Mouse (Mus musculus) olfactory bulb, adult 2 months (tissue): ENCODE measurements around the gene Ndufa6. TPM values are rescaled to one million over a fixed set of nuclear protein-coding genes. Genes with fewer than 3 reads are reported as not detected.

ENCODE experiments used
- H3K27ac ChIP-seq: fragments of 200-500 bp; 2 replicates; pipeline ENCODE4 v1.5.1; 2012; ENCODE audit warnings: low read depth, low read length; ENCODE audit not compliant: insufficient read depth
- H3K4me1 ChIP-seq: fragments of 200-500 bp; 2 replicates; pipeline ENCODE4 v1.6.1; 2012; ENCODE audit warnings: low read length; ENCODE audit not compliant: control insufficient read depth, insufficient read depth
- H3K4me3 ChIP-seq: fragments of 200-500 bp; 2 replicates; pipeline ENCODE4 v1.5.1; 2012; ENCODE audit warnings: mild to moderate bottlenecking, low read depth, low read length, moderate library complexity; ENCODE audit not compliant: insufficient read depth
- CTCF ChIP-seq: fragments of 200-500 bp; IDR thresholded peaks from 2 replicates; pipeline ENCODE4 v1.5.1; 2012; ENCODE audit warnings: low read depth, mild to moderate bottlenecking, low read length, moderate library complexity; ENCODE audit not compliant: insufficient read depth
- POLR2A ChIP-seq: fragments of 200-500 bp; IDR thresholded peaks from 2 replicates; pipeline ENCODE4 v1.6.1; 2012; ENCODE audit warnings: mild to moderate bottlenecking, low read depth, low read length, moderate library complexity; ENCODE audit not compliant: insufficient read depth
- WGBS: fragments of 180-500 bp; shearing (Covaris S2); methylation state at CpG from one replicate; pipeline ENCODE4 v1.1.7; 2018; 5-methylcytosine and 5-hydroxymethylcytosine counted together
- polyA plus RNA-seq: library from polyadenylated mRNA; stranded (reverse); fragments of >200 nt; gene quantifications from 2 replicates; pipeline ENCODE4 v1.2.4, GENCODE M21; 2012; ENCODE audit warnings: low replicate concordance; ENCODE audit not compliant: missing spikeins, insufficient read depth, insufficient read length

Gene Ndufa6
- polyA plus RNA-seq, 1 experiment: not detected

DNA sequence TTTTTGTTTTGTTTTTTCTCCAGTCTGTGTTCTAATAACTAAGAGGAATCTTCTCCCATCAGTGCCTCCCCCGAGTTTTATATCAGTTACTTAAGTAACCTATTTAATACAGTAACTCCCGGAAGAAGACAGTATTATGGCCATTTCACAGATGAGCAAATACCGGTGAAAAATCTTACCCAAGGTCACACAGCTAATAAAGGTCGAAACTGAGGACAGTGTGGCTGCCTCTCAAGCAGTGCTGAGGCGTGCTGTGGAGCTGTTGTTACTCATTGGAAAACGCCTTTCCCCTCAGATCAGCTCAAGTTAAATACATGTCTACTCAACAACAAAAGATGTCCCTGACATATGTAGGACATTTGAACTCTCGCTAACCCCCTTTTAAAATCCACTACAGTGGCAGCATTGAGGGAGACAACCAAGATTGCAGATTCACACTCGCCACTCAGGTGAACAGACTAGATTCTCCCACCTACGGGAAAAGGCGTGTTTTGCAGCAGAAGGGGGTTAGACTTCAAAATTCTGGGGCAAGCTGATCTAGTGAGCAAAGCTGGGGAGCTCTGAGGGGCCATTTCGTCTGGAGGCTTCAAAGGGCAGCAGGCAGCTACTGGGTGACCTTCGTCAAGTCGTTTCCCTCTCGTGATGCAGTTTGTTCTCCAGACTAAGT, 911 bp downstream of the Ndufa6 start:
- H3K27ac ChIP-seq: peak overlapping the region; percentile 92
- no peak for TF ChIP-seq CTCF
- H3K4me3 ChIP-seq: peak overlapping the region; percentile 94
- 14% methylated on average over 14 of the region's 14 CpGs for WGBS
- H3K4me1 ChIP-seq: peaks cover 16% of the 10 kb centered on the region

DNA sequence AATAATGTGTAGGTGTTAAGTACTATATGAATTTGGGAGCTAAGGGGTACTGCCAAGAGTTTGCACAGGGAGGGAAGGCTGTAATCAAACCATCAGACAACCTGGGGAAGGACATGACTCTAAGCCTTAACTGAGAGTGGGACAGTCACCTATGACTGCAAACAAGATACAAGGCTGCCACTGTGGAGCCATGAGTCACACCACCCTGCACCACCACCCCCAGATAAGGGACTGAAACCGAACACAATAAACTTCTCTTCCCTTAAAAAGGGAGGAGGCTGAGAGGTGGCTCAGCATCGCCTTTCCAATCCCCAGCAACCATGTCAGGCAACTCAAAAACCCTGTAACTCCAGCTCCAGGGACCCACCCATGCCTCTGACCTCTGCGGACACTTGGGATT, 2.6 kb downstream of the Ndufa6 start:
- H3K4me1 ChIP-seq: peaks cover 27% of the 10 kb centered on the region
- no peak overlapping the region for H3K4me3 ChIP-seq
- TF ChIP-seq CTCF: no peak
- TF ChIP-seq POLR2A: no peak
- WGBS: 38% methylated on average over 3 of the region's 3 CpGs
- H3K27ac ChIP-seq: no peak overlapping the region

DNA sequence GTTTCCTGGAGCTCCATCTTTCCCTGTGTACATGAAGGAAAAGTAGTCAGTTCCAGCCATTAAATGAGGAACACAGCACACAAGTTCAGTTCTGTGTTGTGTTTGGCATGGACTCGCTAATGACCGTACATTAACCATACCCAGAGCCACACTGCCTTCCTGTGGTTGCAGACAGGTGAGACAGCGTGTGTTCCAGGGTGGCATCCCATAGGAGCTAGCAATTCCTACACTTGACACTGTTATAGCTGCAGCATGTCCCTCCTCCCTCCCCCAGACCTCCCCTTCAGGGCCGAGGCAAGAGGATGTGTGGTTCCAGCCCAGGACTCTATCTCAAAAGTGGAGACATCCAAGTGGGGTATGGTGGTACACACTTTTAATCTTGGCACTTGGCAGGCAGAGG, 3.8 kb downstream of the Ndufa6 start:
- TF ChIP-seq CTCF: no peak
- TF ChIP-seq POLR2A: no peak
- H3K27ac ChIP-seq: no peak overlapping the region
- H3K4me3 ChIP-seq: no peak overlapping the region
- H3K4me1 ChIP-seq: peaks cover 27% of the 10 kb centered on the region
- WGBS: 84% methylated on average over 4 of the region's 4 CpGs

DNA sequence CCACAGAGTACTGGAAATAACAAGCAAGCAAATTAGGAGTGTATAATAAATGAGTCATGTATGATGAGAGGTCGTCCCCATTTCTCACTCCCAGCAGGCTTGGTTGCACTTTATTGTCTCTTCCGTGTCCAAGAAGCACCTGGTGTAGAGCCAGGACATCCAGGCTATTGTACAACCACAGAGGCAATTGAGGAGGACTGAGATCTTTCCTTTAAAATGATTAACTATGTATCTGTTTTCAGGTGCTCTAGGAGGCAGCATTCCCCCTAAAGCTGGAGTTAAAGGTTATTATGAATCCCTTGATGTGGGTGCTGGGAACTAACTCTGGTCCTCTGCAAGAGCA, 5.2 kb downstream of the Ndufa6 start:
- Histone ChIP-seq H3K4me1 (peaks cover 21% of the 10 kb centered on the region), H3K4me3 (no peak overlapping the region), H3K27ac (no peak overlapping the region)
- TF ChIP-seq CTCF (no peak), POLR2A (no peak)
- WGBS: 56% methylated on average over 2 of the region's 2 CpGs

DNA sequence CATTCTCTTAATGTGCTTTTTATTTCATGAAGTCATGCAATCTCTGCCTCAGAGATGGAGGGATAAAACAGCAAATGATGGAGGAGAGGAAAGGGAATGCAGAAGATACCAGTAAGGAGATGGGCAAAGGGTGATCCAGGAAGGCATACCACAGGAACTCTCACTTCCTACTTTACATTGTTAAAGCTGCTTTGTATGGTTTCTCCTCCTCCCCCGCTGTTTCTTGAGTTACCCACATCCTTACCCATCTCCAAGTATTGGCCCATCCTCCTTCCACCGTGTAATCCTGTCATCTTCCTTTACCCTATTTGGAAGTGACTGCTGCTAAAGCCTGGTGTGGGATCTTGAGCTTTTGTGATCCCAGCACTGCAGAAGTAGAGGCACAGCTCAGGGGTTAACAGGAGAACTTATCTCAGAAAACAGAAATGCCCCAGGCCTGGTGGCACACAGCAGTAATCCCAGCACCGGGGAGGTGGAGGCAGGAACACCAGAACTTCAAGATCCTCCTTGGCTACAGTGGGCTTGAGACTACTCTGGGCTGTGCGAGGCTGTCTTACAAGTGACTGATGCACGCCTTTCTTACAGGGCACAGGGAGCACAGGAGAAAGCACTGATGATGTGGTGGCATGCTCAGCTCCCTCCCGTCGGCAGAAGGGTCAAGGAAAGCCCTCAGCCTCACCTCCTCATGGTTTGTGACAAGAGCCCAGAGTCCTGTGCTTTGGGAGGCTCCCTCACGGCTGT, 5.7 kb downstream of the Ndufa6 start:
- Histone ChIP-seq H3K27ac (no peak overlapping the region), H3K4me3 (no peak overlapping the region), H3K4me1 (peaks cover 21% of the 10 kb centered on the region)
- TF ChIP-seq CTCF: no peak
- no peak for TF ChIP-seq POLR2A
- 76% methylated on average over 8 of the region's 8 CpGs for WGBS

DNA sequence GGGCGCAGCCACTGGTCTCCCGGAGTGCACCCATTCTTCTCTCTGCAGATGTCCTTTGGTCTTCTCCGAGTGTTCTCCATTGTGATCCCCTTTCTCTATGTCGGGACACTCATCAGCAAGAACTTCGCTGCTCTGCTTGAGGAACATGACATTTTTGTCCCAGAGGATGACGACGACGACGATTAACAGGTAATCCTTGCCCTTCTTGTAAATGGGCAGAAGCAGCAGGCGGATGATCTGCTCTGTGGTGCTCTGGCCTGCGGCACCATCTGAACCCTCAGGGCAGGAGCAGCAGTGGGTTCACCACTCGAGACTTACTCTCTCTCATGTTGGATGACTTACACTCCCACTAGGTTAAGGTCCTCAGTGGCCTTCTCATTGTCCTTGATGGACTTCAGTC, 6.3 kb downstream of the Ndufa6 start:
- Histone ChIP-seq H3K4me1 (peaks cover 21% of the 10 kb centered on the region), H3K27ac (no peak overlapping the region), H3K4me3 (no peak overlapping the region)
- TF ChIP-seq POLR2A (no peak), CTCF (no peak)
- WGBS: 91% methylated on average over 12 of the region's 12 CpGs

DNA sequence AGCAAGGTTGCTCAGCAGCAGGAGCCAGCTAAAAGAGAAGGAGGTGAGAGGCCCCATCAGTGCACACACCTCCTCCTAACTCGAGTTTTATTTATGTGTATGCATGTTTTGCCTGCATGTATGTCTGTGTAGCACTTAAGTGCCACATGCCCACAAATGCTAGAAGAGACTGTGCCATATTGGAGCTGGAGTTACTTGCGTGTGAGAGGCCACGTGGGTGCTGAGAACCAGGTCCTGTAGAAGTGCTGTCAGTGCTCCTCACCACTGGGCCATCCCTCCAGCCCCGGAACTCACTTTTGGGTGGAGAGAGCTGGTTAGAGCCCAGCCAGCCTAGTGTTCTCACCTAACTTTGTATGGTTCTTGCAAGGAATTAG, 6.8 kb downstream of the Ndufa6 start:
- H3K4me3 ChIP-seq: peak overlapping the region; percentile 33
- peak overlapping the region; percentile 7; the same call in 1 of the 2 replicates for H3K27ac ChIP-seq
- 68% methylated on average over 4 of the region's 4 CpGs for WGBS
- peaks cover 18% of the 10 kb centered on the region for H3K4me1 ChIP-seq
- no peak for TF ChIP-seq POLR2A
- TF ChIP-seq CTCF: no peak

DNA sequence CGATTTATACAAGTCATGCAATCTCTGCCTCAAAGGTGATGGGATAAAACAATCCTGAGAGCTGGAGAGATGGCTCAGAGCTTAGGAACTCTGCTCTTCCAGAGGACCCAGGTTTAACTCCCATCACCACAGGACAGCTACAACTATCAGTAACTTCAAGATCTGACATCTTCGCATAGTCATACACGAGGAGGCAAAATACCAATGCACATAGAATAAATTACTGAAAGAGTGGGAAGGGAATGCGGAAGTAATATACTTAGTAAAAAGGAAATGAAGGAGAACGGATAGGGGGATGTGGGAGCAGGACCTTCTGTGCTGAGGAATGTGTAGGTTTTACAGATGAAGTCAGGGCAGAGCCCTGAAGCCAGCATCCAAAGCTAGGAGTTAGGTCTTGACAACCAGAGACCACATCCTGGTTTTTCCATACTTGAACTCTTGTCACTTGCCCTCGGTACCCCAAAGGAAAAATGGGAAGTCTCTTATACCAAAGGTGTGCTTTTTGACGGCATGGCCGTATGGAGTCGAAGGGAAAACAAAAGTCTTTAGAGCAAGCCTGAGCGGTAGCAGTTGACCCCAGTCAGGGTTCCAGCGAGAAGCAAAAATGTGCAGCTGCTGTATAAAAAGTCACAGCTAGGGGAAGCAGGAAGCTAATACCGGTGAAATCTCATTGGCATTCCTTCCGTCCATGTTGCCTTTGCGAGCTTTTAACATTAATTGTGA, 7.4 kb downstream of the Ndufa6 start:
- WGBS: 19% methylated on average over 14 of the region's 14 CpGs
- H3K4me3 ChIP-seq: peak overlapping the region; percentile 72
- no peak for TF ChIP-seq POLR2A
- TF ChIP-seq CTCF: no peak
- peaks cover 17% of the 10 kb centered on the region for H3K4me1 ChIP-seq
- peak overlapping the region; percentile 53 for H3K27ac ChIP-seq

DNA sequence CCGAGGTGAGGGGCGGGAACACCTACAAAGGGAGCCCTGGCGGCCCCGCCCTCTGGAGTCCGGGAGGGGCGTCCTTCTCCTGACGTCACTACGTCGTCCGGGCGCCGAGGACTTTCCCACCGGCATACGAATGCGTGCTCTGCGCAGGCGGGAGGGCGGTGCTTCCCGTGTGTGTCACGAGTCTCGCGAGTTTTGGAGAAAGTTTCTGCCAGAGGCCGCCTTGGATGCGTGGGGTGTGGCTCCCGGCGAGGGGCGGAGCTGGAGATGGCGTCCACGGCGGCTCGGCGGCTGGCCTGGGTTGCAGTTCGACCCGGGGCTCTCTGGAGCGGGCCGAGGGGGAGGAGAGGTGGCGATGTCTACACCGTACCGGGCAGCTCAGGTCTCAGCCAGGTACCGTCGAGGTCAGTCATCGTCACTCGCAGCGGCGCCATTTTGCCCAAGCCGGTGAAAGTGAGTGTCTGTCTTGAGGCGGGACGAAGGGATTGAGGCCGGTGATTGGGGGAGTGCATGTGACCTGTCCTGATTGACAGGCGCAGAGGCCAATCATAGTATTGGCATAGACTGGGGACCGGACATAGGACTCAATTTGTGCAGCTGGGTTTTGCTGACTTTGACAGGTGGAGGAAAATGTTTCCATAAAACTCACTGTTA, 8.2 kb downstream of the Ndufa6 start:
- peak overlapping the region; percentile 72 for H3K4me3 ChIP-seq
- peaks cover 17% of the 10 kb centered on the region for H3K4me1 ChIP-seq
- no peak for TF ChIP-seq CTCF
- peak; percentile 79 for TF ChIP-seq POLR2A
- WGBS: under 1% methylated on average over 51 of the region's 51 CpGs
- peak overlapping the region; percentile 91 for H3K27ac ChIP-seq
